Mouse (Mus musculus): ENCODE measurements at regions not wholly inside any gene's neighbourhood (a gene's known extent, or its start where the extent isn't known, plus 50 kb on each side); places are given as distances from the start of the nearest gene placed in this dataset.

DNA sequence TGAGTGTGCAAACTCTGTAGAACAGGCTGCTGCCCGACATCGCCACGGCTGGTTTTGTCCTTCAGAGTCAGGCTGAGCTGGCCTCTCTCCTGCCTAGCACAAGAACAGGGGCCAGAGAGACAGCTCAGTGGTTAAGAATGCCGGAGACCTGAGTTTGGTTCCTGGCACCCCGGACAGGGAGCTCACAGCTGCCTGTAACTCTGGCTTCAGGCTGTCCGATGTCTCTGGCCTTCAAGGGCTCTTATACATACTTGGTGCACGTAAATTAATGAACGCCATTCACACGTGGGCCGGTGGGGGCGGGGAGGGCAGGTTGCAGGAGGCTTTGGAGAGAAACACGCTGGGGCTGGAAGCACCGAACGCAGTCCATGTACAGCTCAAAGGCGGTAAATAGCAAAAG is 50.6 kb upstream of the Hnrnpa3 start:
- Histone ChIP-seq H3K9ac (no peak overlapping the region), H3K4me3 (no peak overlapping the region), H3K36me3 (no peaks in the 10 kb centered on the region), H3K4me1 (peaks cover 19% of the 10 kb centered on the region), H3K4me2 (replicated peaks) (peak overlapping the region; percentile 51; the same call in 1 of the 2 replicates), H3K27me3 (replicated peaks) (peaks cover 6% of the 10 kb centered on the region; the same call in 1 of the 2 replicates), H3K27ac (no peak overlapping the region), H3K9me3 (no peaks in the 10 kb centered on the region)
- WGBS: 42% methylated on average over 15 of the region's 15 CpGs
- ATAC-seq (ENCODE audit: low FRiP score, low read depth): no peak

DNA sequence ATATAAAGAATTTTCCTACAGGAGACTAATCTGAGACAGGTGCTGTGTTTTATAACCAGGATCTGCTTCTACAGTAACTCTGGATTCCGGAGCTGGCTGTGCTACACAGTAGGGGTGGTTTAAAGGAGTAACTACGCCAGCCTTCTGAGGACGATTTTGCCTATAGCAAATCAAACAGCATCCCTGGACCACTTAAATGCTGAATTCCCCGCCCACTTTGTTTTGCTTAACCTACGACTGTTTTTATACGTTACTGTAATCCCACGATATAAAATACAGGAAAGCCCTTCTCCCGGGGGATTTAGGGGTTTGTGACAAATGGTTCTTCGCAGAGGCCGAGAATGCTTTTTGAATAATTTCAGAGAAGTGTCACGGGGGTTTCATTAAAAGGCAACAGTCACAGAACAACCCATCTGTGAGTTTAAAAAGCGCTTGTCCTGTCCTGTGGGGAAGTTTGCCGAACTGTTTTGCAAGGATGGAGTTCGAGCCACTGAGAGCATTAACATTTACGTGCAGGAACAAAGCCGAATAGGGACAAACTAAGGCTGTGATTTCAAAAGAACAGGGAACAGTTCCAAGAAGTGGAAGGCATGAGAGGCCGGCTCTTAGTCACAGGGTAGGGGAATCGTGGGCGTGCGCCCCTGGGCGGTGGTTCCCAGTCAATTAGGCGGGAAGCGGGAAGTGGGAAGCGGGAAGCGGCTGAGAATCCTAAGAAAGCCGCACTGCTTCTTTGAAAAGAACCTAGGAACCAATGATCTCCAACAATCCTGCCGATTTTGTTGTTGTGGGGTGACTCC is 49.7 kb upstream of the Hnrnpa3 start:
- peaks cover 6% of the 10 kb centered on the region; the same call in 1 of the 2 replicates for H3K27me3 ChIP-seq (replicated peaks)
- peaks cover 22% of the 10 kb centered on the region for H3K4me1 ChIP-seq
- WGBS: 14% methylated on average over 27 of the region's 27 CpGs
- H3K4me2 ChIP-seq (replicated peaks): peak overlapping the region; percentile 51
- peak overlapping the region; percentile 22; the same call in 1 of the 2 replicates for H3K9ac ChIP-seq
- no peak overlapping the region for H3K4me3 ChIP-seq
- no peaks in the 10 kb centered on the region for H3K36me3 ChIP-seq
- H3K27ac ChIP-seq: no peak overlapping the region
- no peaks in the 10 kb centered on the region for H3K9me3 ChIP-seq
- ATAC-seq (ENCODE audit: low FRiP score, low read depth): no peak

All from neural tube, embryonic 12.5 days (tissue).